Mouse (Mus musculus) embryo, embryonic 10.5 days (tissue): ENCODE results near the gene Dnah1.
A peak's percentile ranks its signal among the peaks of the same experiment; 100 is the strongest.

Experiments used
- DNase-seq: peaks from one replicate; pipeline ENCODE4 v3.0.0-alpha.2; 2015; ENCODE audit warnings: low spot score

Gene Dnah1

GRCm38 (mm10) chr14:31323849-31324792 lies at the start of gene Dnah1:
Gene Dnah1 (minus strand): TSS chr14:31323896.
- peak; percentile 67 for DNase-seq

GRCm38 (mm10) chr14:31369377-31369776 lies 45.7 kb upstream of the Dnah1 start:
- no peak for DNase-seq

DNA sequence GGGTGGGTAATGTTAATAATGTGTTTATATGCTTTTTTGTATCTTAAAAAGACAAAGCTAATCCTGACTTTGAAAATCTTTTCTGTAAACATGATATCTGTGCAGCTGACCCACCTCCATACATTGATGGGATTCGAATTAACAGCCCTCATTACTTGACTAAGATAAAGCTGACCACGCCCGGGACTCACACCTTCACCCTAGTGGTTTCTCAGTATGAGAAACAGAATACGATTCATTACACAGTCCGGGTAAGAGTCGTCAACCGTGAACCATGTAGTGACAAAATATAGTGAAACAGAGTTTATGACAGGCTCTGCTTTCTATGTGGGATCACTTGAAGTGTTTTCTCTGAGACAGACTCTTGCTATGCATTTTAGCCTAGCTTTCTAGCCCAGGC lies 44.3 kb upstream of the Dnah1 start:
- DNase-seq = no peak

GRCm38 (mm10) chr14:31365350-31365749 lies 41.7 kb upstream of the Dnah1 start:
- DNase-seq = peak; percentile 77

DNA sequence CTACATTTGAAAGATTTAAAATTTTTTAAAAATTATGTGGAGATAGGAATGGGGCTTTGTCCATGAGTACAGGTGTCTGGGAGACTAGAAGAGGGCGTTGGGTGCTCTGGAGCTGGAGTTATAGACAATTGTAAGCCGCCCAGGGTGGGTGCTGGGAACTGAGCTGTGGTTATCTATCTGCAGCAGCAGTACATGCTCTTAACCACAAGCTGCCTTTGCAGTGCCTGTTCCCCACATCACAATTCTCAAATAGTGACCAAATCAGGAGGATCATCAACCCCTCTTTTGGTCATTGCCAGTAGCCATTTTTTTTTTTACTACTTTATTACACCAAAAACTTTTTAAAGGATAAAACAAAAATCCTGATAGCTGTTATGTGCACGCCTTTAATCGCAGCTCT lies 40.9 kb upstream of the Dnah1 start:
- no peak for DNase-seq

- no peak for DNase-seq
Observed at GRCm38 (mm10) chr14:31362236-31362635, 38.5 kb upstream of the Dnah1 start.

DNA sequence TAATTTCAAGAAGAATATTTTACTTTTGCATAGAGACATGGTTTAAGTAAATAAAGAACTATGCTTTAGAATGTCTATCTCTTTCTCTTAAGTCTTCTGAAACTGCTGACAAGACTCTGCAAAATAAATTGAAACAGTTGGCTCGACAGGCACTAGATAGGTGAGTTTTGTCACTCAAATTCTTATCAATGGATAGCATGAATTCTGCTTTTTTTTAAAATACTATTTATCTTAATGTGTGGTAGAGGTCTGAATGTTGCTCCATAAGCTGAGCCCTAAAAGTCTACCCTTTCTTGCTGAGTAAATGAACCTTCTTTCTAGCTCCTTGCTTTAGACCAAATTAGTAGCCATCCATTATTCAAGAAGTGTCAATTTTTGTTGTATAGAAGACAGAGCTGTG lies 21.7 kb upstream of the Dnah1 start:
- DNase-seq = no peak

GRCm38 (mm10) chr14:31343241-31343640 lies 19.5 kb upstream of the Dnah1 start:
- DNase-seq = no peak

DNA sequence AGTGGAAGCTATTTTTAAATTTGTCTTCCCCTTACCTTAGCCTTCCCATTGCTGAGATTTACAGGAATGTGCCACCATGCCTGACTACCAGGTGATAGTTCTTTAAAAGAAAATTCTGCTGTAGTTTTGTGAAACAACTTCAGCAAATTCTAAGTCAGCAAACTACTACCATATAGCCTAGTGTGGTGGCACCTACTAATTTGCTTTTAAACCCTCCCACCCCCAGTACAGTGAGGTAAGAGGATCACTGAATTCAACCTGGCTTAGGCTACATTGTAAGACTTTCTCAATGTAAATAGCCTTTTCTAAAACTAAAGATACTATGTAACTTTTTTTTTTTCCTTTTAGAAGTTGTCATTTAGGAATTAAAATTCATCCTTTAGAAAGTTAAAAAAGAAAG lies 14.3 kb upstream of the Dnah1 start:
- no peak for DNase-seq

- DNase-seq = no peak
Observed at GRCm38 (mm10) chr14:31337406-31337805, 13.7 kb upstream of the Dnah1 start.

DNA sequence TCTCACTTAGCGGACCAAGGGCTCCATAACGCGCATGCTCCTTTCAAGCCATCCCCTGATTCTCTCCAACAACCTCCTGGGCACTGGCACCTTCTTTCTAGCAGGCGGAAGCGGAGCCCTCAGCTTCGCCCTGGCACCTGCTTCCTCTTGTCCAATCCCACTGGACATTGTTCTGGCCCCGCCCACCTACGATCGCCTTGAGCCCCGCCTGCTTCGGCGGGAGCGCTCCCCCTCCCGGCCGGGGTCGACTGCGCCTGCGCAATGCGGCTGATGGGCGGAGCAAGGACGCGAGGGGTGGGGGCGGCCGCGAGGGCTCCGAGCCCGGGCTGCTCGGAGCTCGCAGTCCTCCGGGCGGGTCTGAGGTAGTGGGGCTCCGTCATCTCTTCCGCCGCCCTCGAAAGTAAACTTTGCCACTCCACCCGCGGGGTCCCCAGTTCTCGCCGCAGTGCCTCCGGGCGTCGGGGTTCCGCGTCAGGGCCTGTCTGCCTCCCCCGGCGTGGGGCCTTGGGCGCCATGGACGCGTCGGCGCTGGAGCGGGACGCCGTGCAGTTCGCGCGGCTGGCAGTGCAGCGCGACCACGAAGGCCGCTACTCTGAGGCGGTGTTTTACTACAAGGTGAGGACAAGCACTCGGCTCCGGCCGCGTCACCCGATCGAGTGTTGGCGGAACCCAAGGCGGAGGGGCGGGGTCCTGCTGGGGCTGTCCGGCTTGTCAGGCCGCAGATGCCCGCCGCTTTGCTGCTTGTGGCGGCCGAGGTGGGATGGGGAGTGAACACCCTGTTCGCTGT lies 12.9 kb upstream of the Dnah1 start, which contains the start of gene Capn7:
TSS of gene Capn7 (plus strand) at position 270 of the 787 bp plus-strand sequence.
- DNase-seq = peak; percentile 99

DNA sequence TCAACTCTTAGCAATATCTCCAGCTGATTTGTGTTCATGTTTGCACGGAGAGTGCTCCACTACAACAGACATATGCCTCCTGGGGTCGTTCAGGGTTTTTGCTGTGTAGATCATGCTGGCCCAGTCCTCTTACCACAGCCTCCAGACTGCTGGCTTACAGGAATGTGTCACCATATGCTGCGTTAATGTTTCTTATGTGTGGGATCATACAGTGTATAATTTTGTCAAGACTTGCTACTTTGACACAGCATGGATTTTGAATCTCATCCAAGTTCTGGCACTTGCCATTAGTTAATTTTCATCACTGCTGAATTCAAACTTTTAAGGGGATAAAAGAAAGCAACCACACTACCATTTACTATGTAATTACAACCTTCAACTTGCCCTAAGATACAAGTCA lies 12.1 kb upstream of the Dnah1 start:
- DNase-seq = no peak

- DNase-seq = no peak
Observed at GRCm38 (mm10) chr14:31330957-31331356, 7.3 kb upstream of the Dnah1 start.

- no peak for DNase-seq
Observed at GRCm38 (mm10) chr14:31329741-31330140, 6.0 kb upstream of the Dnah1 start.

GRCm38 (mm10) chr14:31327681-31328080 lies 4.0 kb upstream of the Dnah1 start:
- DNase-seq = no peak

- no peak for DNase-seq
Observed at GRCm38 (mm10) chr14:31327196-31327595, 3.5 kb upstream of the Dnah1 start.

DNA sequence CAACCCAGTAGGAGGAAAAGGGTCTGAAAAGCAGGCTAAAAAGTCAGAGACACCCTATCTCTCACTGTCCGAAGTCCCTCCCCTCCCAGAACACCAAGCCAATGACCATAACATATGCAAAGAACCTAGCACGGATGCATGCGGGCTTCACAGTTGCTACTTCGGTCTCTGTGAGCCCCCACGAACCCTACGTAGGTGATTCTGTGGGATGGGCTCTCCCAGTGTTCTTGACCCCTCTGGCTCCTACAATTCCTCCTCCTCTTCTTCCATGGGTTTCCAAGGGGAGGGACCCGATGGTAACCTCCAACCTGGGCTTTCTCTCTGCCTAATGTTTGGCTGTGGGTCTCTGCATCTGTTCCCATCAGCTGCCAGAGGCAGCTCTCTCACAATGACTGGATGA lies 3.1 kb upstream of the Dnah1 start:
- no peak for DNase-seq

DNA sequence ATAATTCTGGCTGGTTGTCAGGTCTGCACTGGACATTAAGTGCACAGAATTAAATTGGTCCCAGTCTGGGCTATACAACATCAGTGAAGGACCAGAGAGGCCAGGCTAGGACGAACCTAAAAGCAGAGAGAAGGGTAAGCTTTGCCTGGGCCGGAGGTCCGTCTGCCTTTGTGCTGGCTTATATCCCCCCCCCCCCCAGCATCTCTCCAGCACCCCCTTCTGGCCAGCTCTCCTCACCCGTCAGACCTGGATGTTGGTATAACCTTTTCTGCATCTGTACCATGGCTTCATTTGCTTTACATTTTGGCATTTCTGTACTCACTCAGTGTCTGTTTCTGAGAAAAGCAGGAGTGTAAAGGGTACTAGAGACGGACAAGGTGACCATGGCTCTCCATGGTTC lies 1.9 kb upstream of the Dnah1 start:
- no peak for DNase-seq

DNA sequence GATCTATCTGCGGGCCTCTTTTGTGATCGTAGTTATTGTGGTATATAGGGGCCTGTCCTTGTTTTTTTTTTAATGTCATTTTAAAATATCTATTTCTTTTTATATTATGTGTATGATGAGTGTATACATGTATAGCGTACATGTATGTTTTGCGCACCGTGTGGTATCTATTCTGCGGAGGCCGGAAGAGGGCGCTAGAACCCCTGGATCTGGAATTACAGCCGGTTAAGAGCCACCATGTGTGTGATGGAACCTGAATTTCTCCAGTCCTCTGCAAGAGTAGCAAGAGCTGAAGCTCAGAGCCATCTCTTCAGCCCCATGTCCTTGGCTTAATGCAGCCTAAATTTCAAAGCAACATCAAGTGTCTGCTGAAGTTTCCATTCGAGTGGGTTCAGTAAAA lies 1.2 kb upstream of the Dnah1 start:
- peak; percentile 31 for DNase-seq

DNA sequence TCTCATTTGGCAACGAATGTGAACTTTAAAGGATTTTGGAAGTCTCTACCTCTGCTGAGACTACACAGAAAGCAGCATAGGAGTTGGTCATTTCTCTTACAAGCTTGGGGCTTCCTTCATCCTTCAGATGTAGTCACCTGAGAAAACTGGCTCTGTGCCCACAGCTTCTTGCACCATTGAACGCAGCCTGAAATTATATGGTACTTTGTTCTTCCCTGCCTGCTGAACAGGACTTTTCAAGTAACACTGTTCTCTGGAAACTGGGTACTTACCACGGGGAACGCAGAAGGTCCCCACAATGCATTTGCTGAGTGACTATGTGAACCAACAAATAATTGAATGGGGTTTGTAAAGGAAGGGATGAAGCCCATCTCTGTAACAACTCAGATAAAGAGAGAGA lies 507 bp downstream of the Dnah1 start:
- no peak for DNase-seq

DNA sequence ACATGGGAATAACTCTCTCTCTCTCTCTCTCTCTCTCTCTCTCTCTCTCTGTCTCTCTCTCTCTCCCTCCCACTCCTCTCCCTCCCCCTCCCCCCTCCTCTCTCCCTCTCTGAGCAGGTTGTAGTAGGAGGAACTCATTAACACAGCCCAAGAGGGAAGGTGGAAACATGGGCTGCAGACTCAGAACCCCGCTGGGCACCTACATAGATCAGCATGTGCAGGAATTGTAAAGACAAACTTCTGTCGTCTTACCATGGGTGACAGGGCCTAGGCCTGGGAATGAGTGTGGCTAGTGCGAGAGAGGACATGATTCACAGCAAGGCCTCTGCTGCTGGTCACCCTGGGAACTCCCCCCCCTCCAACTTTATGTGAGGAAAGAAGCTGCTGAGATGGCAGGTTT lies 1.5 kb downstream of the Dnah1 start:
- no peak for DNase-seq

DNA sequence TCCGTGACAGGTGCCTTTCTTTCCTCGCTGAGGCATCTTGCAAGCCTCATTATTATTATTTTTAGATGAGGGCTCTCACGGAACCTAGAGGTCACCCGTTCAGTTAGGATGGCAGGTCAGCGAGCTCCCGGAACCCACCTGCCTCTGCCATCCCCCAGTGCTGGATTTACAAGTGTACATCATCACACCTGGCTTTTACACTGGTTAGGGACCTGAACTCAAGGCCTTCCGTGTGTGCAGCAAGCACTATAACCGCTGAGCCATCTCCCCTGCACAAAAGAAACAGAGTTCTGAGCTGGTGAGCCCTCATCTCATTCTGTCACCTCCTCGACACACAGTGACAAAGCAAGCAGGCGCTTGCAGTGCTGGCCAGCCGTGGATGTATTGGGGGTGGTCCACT lies 2.5 kb downstream of the Dnah1 start:
- no peak for DNase-seq

- no peak for DNase-seq
Observed at GRCm38 (mm10) chr14:31319546-31319945, 4.2 kb downstream of the Dnah1 start.
